Mouse (Mus musculus): ENCODE measurements at regions not wholly inside any gene's neighbourhood (a gene's known extent, or its start where the extent isn't known, plus 50 kb on each side); places are given as distances from the start of the nearest gene placed in this dataset.

GRCm38 (mm10) chr7:69865801-69866200, 500.7 kb downstream of the Nr2f2 start:
- ATAC-seq (replicated peaks; ENCODE audit: poor library complexity), result no peak

GRCm38 (mm10) chr7:69844631-69845324, 521.8 kb downstream of the Nr2f2 start:
- no peak for ATAC-seq (replicated peaks; ENCODE audit: poor library complexity)

- no peak for ATAC-seq (replicated peaks; ENCODE audit: poor library complexity)
Measured at GRCm38 (mm10) chr7:69837379-69837778, 529.2 kb downstream of the Nr2f2 start.

GRCm38 (mm10) chr7:69827251-69827650, 539.3 kb downstream of the Nr2f2 start:
- no peak for ATAC-seq (replicated peaks; ENCODE audit: poor library complexity)

GRCm38 (mm10) chr7:69820570-69820969, 546.0 kb downstream of the Nr2f2 start:
- no peak for ATAC-seq (replicated peaks; ENCODE audit: poor library complexity)

GRCm38 (mm10) chr7:69812301-69812700, 554.2 kb downstream of the Nr2f2 start:
- no peak for ATAC-seq (replicated peaks; ENCODE audit: poor library complexity)

- ATAC-seq (replicated peaks; ENCODE audit: poor library complexity), result no peak
Measured at GRCm38 (mm10) chr7:69810873-69811272, 555.7 kb downstream of the Nr2f2 start.

- no peak for ATAC-seq (replicated peaks; ENCODE audit: poor library complexity)
Measured at GRCm38 (mm10) chr7:69807220-69807619, 559.3 kb downstream of the Nr2f2 start.

GRCm38 (mm10) chr7:69770980-69771348, 595.6 kb downstream of the Nr2f2 start:
- ATAC-seq (replicated peaks; ENCODE audit: poor library complexity), result no peak

GRCm38 (mm10) chr7:69770313-69770979, 596.1 kb downstream of the Nr2f2 start:
- no peak for ATAC-seq (replicated peaks; ENCODE audit: poor library complexity)

- no peak for ATAC-seq (replicated peaks; ENCODE audit: poor library complexity)
Measured at GRCm38 (mm10) chr7:69766451-69766850, 600.1 kb downstream of the Nr2f2 start.

- ATAC-seq (replicated peaks; ENCODE audit: poor library complexity), result no peak
Measured at GRCm38 (mm10) chr7:69740495-69740894, 626.0 kb downstream of the Nr2f2 start.

GRCm38 (mm10) chr7:69738998-69739397, 627.5 kb downstream of the Nr2f2 start:
- no peak for ATAC-seq (replicated peaks; ENCODE audit: poor library complexity)

GRCm38 (mm10) chr7:69715081-69715480, 651.5 kb downstream of the Nr2f2 start:
- ATAC-seq (replicated peaks; ENCODE audit: poor library complexity), result no peak

GRCm38 (mm10) chr7:69670211-69670610, 696.3 kb downstream of the Nr2f2 start:
- no peak for ATAC-seq (replicated peaks; ENCODE audit: poor library complexity)

GRCm38 (mm10) chr7:69655583-69655982, 711.0 kb downstream of the Nr2f2 start:
- ATAC-seq (replicated peaks; ENCODE audit: poor library complexity), result no peak

GRCm38 (mm10) chr7:69645449-69645848, 721.1 kb downstream of the Nr2f2 start:
- ATAC-seq (replicated peaks; ENCODE audit: poor library complexity), result no peak

- no peak for ATAC-seq (replicated peaks; ENCODE audit: poor library complexity)
Measured at GRCm38 (mm10) chr7:69641652-69642051, 724.9 kb downstream of the Nr2f2 start.

GRCm38 (mm10) chr7:69599866-69600265, 766.7 kb downstream of the Nr2f2 start:
- ATAC-seq (replicated peaks; ENCODE audit: poor library complexity), result no peak

GRCm38 (mm10) chr7:69585716-69586115, 780.8 kb downstream of the Nr2f2 start:
- ATAC-seq (replicated peaks; ENCODE audit: poor library complexity), result no peak

GRCm38 (mm10) chr7:69585131-69585530, 781.4 kb downstream of the Nr2f2 start:
- ATAC-seq (replicated peaks; ENCODE audit: poor library complexity), result no peak

- ATAC-seq (replicated peaks; ENCODE audit: poor library complexity), result no peak
Measured at GRCm38 (mm10) chr7:69584516-69584915, 782.0 kb downstream of the Nr2f2 start.

GRCm38 (mm10) chr7:69583901-69584300, 782.6 kb downstream of the Nr2f2 start:
- no peak for ATAC-seq (replicated peaks; ENCODE audit: poor library complexity)
